Mouse (Mus musculus): ENCODE measurements around the gene Fancg.

Gene Fancg

GRCm38 (mm10) chr4:43033481-43033880 is 23.2 kb upstream of the Fancg start:
- no peak for DNase-seq (ENCODE audit: low spot score)

GRCm38 (mm10) chr4:43032501-43032900 is 22.2 kb upstream of the Fancg start:
- DNase-seq (ENCODE audit: low spot score): no peak

- DNase-seq (ENCODE audit: low spot score): peak; percentile 88
These were observed 21.1 kb upstream of the Fancg start, which contains the start of gene Stoml2 for GRCm38 (mm10) chr4:43031237-43031995. TSS of gene Stoml2 (minus strand) at chr4:43031710.

GRCm38 (mm10) chr4:43030780-43031230 is 20.5 kb upstream of the Fancg start:
- no peak for DNase-seq (ENCODE audit: low spot score)

GRCm38 (mm10) chr4:43030352-43030751 is 20.0 kb upstream of the Fancg start:
- DNase-seq (ENCODE audit: low spot score): no peak

- DNase-seq (ENCODE audit: low spot score): no peak
These were observed 19.4 kb upstream of the Fancg start for GRCm38 (mm10) chr4:43029749-43030148.

GRCm38 (mm10) chr4:43029121-43029520 is 18.8 kb upstream of the Fancg start:
- no peak for DNase-seq (ENCODE audit: low spot score)

- peak; percentile 92 for DNase-seq (ENCODE audit: low spot score)
These were observed 15.0 kb upstream of the Fancg start, which contains the start of gene Pigo for GRCm38 (mm10) chr4:43025084-43025960. TSS of gene Pigo (minus strand) at chr4:43025819.

GRCm38 (mm10) chr4:43024673-43025072 is 14.4 kb upstream of the Fancg start:
- no peak for DNase-seq (ENCODE audit: low spot score)

GRCm38 (mm10) chr4:43021341-43021740 is 11.0 kb upstream of the Fancg start:
- DNase-seq (ENCODE audit: low spot score): no peak

- no peak for DNase-seq (ENCODE audit: low spot score)
These were observed 10.6 kb upstream of the Fancg start for GRCm38 (mm10) chr4:43020876-43021275.

- no peak for DNase-seq (ENCODE audit: low spot score)
These were observed 9.5 kb upstream of the Fancg start for GRCm38 (mm10) chr4:43019641-43020465.

GRCm38 (mm10) chr4:43019176-43019575 is 8.9 kb upstream of the Fancg start:
- no peak for DNase-seq (ENCODE audit: low spot score)

- DNase-seq (ENCODE audit: low spot score): no peak
These were observed 7.8 kb upstream of the Fancg start for GRCm38 (mm10) chr4:43018156-43018555.

GRCm38 (mm10) chr4:43012091-43012490 is 1.8 kb upstream of the Fancg start:
- DNase-seq (ENCODE audit: low spot score): no peak

GRCm38 (mm10) chr4:43005765-43006164 is 4.5 kb downstream of the Fancg start:
- DNase-seq (ENCODE audit: low spot score): no peak

- no peak for DNase-seq (ENCODE audit: low spot score)
These were observed 5.4 kb downstream of the Fancg start for GRCm38 (mm10) chr4:43004951-43005350.

GRCm38 (mm10) chr4:43002756-43003439 is 7.4 kb downstream of the Fancg start:
- DNase-seq (ENCODE audit: low spot score): no peak

GRCm38 (mm10) chr4:43001272-43001671 is 9.0 kb downstream of the Fancg start:
- DNase-seq (ENCODE audit: low spot score): no peak

GRCm38 (mm10) chr4:43000141-43000986 is 9.9 kb downstream of the Fancg start, which contains the start of gene Vcp:
TSS of gene Vcp (minus strand) at chr4:43000507.
- peak; percentile 98 for DNase-seq (ENCODE audit: low spot score)

Data from ovary, postnatal 14 days (tissue).